Mouse (Mus musculus) layer of hippocampus, adult 9-11 months (tissue): ENCODE results near the gene Rabac1.

ENCODE experiments used
- DNase-seq: peaks from one replicate; pipeline ENCODE4 v3.0.0; 2022

Gene Rabac1

GRCm38 (mm10) chr7:24971972-24972893 is at the start of gene Rabac1:
TSS of gene Rabac1 (minus strand) at chr7:24972754.
- peak; percentile 97 for DNase-seq

GRCm38 (mm10) chr7:25011592-25011991 is 39.0 kb upstream of the Rabac1 start:
- DNase-seq = no peak

GRCm38 (mm10) chr7:25010090-25010913 is 37.7 kb upstream of the Rabac1 start:
- DNase-seq = no peak

- peak; percentile 68 for DNase-seq
These were observed 36.6 kb upstream of the Rabac1 start for GRCm38 (mm10) chr7:25009099-25009700.

- peak; percentile 47 for DNase-seq
These were observed 36.1 kb upstream of the Rabac1 start for GRCm38 (mm10) chr7:25008635-25009034.

- peak; percentile 89 for DNase-seq
These were observed 35.2 kb upstream of the Rabac1 start for GRCm38 (mm10) chr7:25007609-25008374.

- peak; percentile 85 for DNase-seq
These were observed 34.2 kb upstream of the Rabac1 start for GRCm38 (mm10) chr7:25006586-25007364.

GRCm38 (mm10) chr7:25006171-25006570 is 33.6 kb upstream of the Rabac1 start:
- DNase-seq = no peak

- peak; percentile 90 for DNase-seq
These were observed 33.0 kb upstream of the Rabac1 start, which contains the start of gene Atp1a3 for GRCm38 (mm10) chr7:25005421-25006065. TSS of gene Atp1a3 (minus strand) at chr7:25005958.

GRCm38 (mm10) chr7:25004806-25005205 is 32.3 kb upstream of the Rabac1 start:
- peak; percentile 64 for DNase-seq

- DNase-seq = no peak
These were observed 31.4 kb upstream of the Rabac1 start for GRCm38 (mm10) chr7:25003820-25004388.

- no peak for DNase-seq
These were observed 30.7 kb upstream of the Rabac1 start for GRCm38 (mm10) chr7:25003291-25003690.

- DNase-seq = no peak
These were observed 28.2 kb upstream of the Rabac1 start for GRCm38 (mm10) chr7:25000711-25001110.

GRCm38 (mm10) chr7:25000211-25000610 is 27.7 kb upstream of the Rabac1 start:
- no peak for DNase-seq

- no peak for DNase-seq
These were observed 20.5 kb upstream of the Rabac1 start for GRCm38 (mm10) chr7:24993081-24993480.

GRCm38 (mm10) chr7:24990478-24990877 is 17.9 kb upstream of the Rabac1 start:
- no peak for DNase-seq

- no peak for DNase-seq
These were observed 15.4 kb upstream of the Rabac1 start for GRCm38 (mm10) chr7:24987941-24988340.

- no peak for DNase-seq
These were observed 13.2 kb upstream of the Rabac1 start for GRCm38 (mm10) chr7:24985799-24986198.

- peak; percentile 17 for DNase-seq
These were observed 11.8 kb upstream of the Rabac1 start for GRCm38 (mm10) chr7:24984307-24984706.

GRCm38 (mm10) chr7:24983396-24983795 is 10.8 kb upstream of the Rabac1 start:
- DNase-seq = peak; percentile 1

GRCm38 (mm10) chr7:24980439-24980838 is 7.9 kb upstream of the Rabac1 start:
- peak; percentile 4 for DNase-seq
